Mouse (Mus musculus) heart, embryonic 13.5 days (tissue): Measurements from ENCODE around the gene Lce1k. TPM values are rescaled to one million over a fixed set of nuclear protein-coding genes. Genes with fewer than 3 reads are reported as not detected.
"Not testable (repeated sequence)": the region's sequence is repeated elsewhere in the genome, so short reads cannot be mapped to it uniquely, and the experiment has no call there.

Experiments used
- ATAC-seq: fragments of 200-750 bp; cut with Nextera tagmentation; 2 replicates; pipeline ENCODE4 v1.8.0; 2017; ENCODE audit warnings: moderate TSS enrichment; ENCODE audit not compliant: insufficient number of reproducible peaks, low FRiP score, low TSS enrichment; ENCODE audit errors: extremely low read depth
- H3K27ac ChIP-seq: fragments of 300-500 bp; sonication (generic); replicated peaks from 2 replicates; pipeline ENCODE4 v1.5.1; 2015; ENCODE audit warnings: moderate library complexity, mild to moderate bottlenecking, inconsistent platforms
- H3K27me3 ChIP-seq: fragments of 300-500 bp; sonication (generic); replicated peaks from 2 replicates; pipeline ENCODE4 v1.6.1; 2015; ENCODE audit warnings: mild to moderate bottlenecking, inconsistent platforms
- H3K36me3 ChIP-seq: fragments of 300-500 bp; sonication (generic); 2 replicates; pipeline ENCODE4 v1.6.1; 2015; ENCODE audit warnings: mild to moderate bottlenecking, inconsistent platforms
- H3K4me1 ChIP-seq: fragments of 300-500 bp; sonication (generic); 2 replicates; pipeline ENCODE4 v1.6.1; 2015; ENCODE audit warnings: inconsistent platforms
- H3K4me2 ChIP-seq: fragments of 300-500 bp; sonication (generic); 2 replicates; pipeline ENCODE4 v1.6.1; 2015; ENCODE audit warnings: inconsistent platforms, mild to moderate bottlenecking, moderate library complexity
- H3K4me3 ChIP-seq: fragments of 300-500 bp; sonication (generic); 2 replicates; pipeline ENCODE4 v1.5.1; 2015; ENCODE audit warnings: moderate library complexity, mild to moderate bottlenecking, inconsistent platforms
- H3K9ac ChIP-seq: fragments of 300-500 bp; sonication (generic); 2 replicates; pipeline ENCODE4 v1.6.1; 2015; ENCODE audit warnings: inconsistent platforms, mild to moderate bottlenecking, moderate library complexity
- H3K9me3 ChIP-seq: fragments of 300-500 bp; sonication (generic); 2 replicates; pipeline ENCODE4 v1.6.1; 2016; ENCODE audit warnings: inconsistent platforms
- WGBS: fragments of 180-500 bp; shearing (Covaris S2); methylation state at CpG from one replicate; pipeline ENCODE4 v1.1.7; 2015; ENCODE audit warnings: mixed read lengths; 5-methylcytosine and 5-hydroxymethylcytosine counted together
- polyA plus RNA-seq: library from polyadenylated mRNA; unstranded; fragments of >200 nt; fragmentation: Nextera tagmentation; extraction: Ambion mirVana; gene quantifications from 2 replicates; pipeline ENCODE4 v1.2.1, GENCODE M21; 2015

Lce1k gene
- polyA plus RNA-seq, result not detected in 2 replicates

DNA sequence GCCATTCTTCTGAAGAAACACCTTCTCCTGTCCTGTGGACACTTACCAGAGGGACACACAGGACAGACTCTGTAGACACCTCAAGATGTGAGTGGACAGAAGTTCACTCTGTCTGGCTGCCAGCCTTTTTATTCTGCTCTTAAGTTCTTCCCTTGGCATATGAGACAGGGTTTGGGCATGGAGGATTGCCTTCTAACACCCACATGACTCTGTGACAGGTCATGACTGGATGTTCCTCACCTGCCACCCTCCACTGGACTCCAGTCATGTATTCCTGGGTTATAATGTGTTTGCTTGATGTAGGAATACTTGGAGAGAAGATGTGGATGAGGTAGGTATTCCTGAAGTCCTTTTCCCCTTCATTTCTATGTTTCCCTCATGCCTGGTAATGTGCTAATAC is at the start of gene Lce1k:
Gene Lce1k (minus strand): TSS at position 101 of the 400 bp plus-strand sequence.
- no peak within 1 kb of the TSS for H3K4me3 ChIP-seq
- no peak within 1 kb of the TSS for H3K4me2 ChIP-seq
- no peaks in the 10 kb centered on the region for H3K27me3 ChIP-seq
- H3K36me3 ChIP-seq, result no peaks in the 10 kb centered on the region
- no peak for ATAC-seq
- H3K27ac ChIP-seq, result no peak within 1 kb of the TSS
- H3K9me3 ChIP-seq, result no peaks in the 10 kb centered on the region
- H3K9ac ChIP-seq, result no peak within 1 kb of the TSS
- no peaks in the 10 kb centered on the region for H3K4me1 ChIP-seq

DNA sequence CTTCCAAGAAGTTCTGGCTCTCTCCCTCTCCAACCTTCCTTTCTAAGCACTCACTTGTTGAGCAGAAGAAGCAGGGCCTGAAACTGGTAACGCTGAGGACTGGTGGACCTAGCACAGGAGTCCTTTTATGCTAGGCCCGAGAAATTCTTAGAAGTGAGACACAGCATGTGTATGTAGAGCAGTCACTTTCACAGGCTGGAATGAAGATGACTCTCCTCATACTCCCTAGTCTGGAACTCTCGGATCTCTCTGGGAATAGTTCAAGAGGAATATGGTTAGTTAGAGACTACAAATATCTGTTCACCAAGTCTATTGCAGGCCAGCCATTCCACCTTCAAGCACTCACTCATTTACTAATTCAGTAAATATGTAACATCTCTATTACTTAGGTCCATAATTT is 43.5 kb upstream of the Lce1k start, which contains the start of gene Lce1l:
Gene Lce1l (minus strand): TSS at position 101 of the 400 bp plus-strand sequence.
- Histone ChIP-seq H3K9ac (no peak within 1 kb of the TSS), H3K36me3 (no peaks in the 10 kb centered on the region), H3K4me1 (no peaks in the 10 kb centered on the region), H3K9me3 (no peaks in the 10 kb centered on the region), H3K4me3 (no peak within 1 kb of the TSS), H3K27ac (no peak within 1 kb of the TSS), H3K27me3 (no peaks in the 10 kb centered on the region), H3K4me2 (no peak within 1 kb of the TSS)
- 74% methylated on average over 3 of the region's 3 CpGs for WGBS
- ATAC-seq, result no peak

DNA sequence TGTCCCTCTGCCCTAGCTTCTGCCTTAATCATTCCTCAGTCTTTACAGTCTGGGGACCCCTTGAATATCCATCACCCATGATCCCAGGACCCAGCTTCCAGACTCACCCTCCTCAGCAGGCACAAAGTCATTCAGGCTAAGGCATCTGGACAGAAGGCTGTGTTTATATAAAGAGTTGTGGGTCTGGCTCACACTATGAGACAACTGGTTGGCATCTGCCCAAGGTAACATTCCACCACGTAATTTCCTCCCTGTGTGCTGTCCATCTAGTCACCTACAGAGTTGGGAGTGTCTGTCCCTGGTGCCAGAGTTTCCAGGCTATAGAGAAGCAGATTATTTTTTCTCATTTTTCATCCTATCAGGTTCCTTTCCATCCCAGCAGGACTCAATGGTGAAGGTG is 19.4 kb upstream of the Lce1k start, which contains the start of gene Kprp:
Gene Kprp (minus strand): TSS at position 140 of the 400 bp plus-strand sequence.
- 28% methylated on average over 1 of the region's 1 CpGs for WGBS
- H3K4me2 ChIP-seq, result no peak within 1 kb of the TSS
- H3K36me3 ChIP-seq, result no peaks in the 10 kb centered on the region
- ATAC-seq, result no peak
- H3K9me3 ChIP-seq, result no peaks in the 10 kb centered on the region
- no peak within 1 kb of the TSS for H3K9ac ChIP-seq
- no peaks in the 10 kb centered on the region for H3K27me3 ChIP-seq
- H3K27ac ChIP-seq, result no peak within 1 kb of the TSS
- H3K4me1 ChIP-seq, result no peaks in the 10 kb centered on the region
- no peak within 1 kb of the TSS for H3K4me3 ChIP-seq

DNA sequence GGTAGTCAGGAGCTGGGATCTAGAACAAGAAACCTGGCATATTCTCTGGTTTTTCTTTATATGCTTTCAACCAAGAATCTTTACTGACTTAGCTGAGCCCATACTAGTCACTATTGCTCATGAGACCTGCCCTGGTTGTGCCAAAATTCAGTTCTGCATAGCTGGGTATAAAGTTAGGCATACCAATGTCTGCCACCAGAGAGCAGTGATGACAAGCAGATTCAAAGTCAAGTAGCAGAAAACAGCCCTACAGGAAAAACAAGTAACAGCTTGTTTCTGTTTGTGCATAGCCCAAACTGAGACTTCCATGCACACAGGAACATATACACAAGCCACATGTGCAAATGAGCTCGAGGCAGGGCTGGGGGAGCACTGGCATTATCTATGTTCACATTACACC is 18.1 kb upstream of the Lce1k start:
- Histone ChIP-seq H3K27me3 (no peaks in the 10 kb centered on the region), H3K9me3 (no peaks in the 10 kb centered on the region), H3K4me3 (no peak overlapping the region), H3K4me1 (no peaks in the 10 kb centered on the region), H3K27ac (no peak overlapping the region), H3K9ac (no peak overlapping the region), H3K4me2 (no peak overlapping the region), H3K36me3 (no peaks in the 10 kb centered on the region)
- WGBS, result 23% methylated on average over 1 of the region's 1 CpGs
- ATAC-seq, result no peak

DNA sequence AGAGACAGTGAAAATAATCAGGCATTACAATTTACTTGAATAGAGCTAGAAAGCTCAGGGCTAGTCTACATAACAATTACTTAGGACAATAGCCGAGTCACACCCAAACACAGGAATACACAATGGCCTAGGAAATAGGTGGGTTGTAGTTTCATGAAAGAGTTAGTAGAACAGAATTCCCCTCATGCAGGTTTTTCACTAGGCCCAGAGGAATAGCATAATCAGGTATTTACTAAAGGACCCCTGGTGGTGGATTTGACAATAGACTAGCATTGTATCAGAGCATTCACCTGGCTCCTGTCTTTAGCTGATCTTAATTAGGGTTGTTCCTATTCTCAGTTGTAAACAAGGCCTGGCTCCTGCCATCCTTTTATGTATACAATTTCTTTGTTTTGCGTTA is 8.3 kb upstream of the Lce1k start:
- H3K27me3 ChIP-seq, result not testable (repeated sequence)

DNA sequence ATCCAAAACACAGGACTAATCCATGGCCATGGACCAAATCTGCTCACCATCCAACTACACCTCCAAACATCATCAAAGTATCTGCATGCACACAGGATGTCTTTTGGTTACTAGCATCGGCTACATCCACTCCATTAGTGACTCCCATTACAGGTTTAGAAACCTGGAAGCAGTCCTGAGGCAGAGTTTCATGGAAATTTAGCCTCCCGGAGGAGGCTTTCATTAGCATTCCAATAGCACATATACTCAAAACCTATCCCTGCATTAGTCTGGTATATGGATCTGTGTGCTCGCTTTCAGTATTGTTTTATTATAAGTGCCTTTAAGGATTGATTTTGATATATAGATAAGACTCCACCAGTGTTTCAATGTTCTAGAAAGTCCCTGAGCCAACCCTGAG is 7.9 kb upstream of the Lce1k start:
- WGBS, result 74% methylated on average over 3 of the region's 3 CpGs

More for the DNA sequence above, 8.3 kb upstream of the Lce1k start:
- H3K4me2 ChIP-seq, H3K9ac ChIP-seq, H3K36me3 ChIP-seq, ATAC-seq, H3K4me1 ChIP-seq, H3K9me3 ChIP-seq, H3K4me3 ChIP-seq, H3K27ac ChIP-seq: not testable (repeated sequence)
- WGBS, result 84% methylated on average over 2 of the region's 2 CpGs

DNA sequence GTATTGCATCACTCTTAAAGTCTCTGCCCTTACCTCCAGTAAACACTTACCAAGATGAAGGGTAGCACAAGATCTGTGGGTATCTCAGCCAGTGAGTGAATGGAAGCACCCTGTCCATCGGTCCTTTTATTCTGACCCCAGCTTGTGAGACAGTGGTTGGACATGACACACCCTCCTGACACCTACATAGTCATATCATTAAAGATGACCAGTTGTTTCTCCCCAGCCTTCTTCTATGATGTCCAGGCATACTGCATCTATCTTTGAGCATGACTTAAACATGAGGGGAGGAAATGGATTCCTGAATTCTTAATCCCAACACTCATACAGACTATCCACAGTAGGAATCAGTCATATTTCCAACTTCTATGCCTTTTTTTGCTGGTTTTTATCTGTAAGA is 17.3 kb downstream of the Lce1k start, which contains the start of gene Lce1j:
Gene Lce1j (minus strand): TSS at position 101 of the 400 bp plus-strand sequence.
- Histone ChIP-seq H3K9me3 (no peaks in the 10 kb centered on the region), H3K4me3 (no peak within 1 kb of the TSS), H3K27me3 (no peaks in the 10 kb centered on the region), H3K4me2 (no peak within 1 kb of the TSS), H3K36me3 (no peaks in the 10 kb centered on the region), H3K27ac (no peak within 1 kb of the TSS), H3K9ac (no peak within 1 kb of the TSS), H3K4me1 (no peaks in the 10 kb centered on the region)
- ATAC-seq, result no peak
- 81% methylated on average over 1 of the region's 1 CpGs for WGBS

More for the DNA sequence above, 7.9 kb upstream of the Lce1k start:
- no peak overlapping the region for H3K4me2 ChIP-seq
- H3K36me3 ChIP-seq, result no peaks in the 10 kb centered on the region
- H3K9ac ChIP-seq, result no peak overlapping the region
- H3K27ac ChIP-seq, result no peak overlapping the region
- no peaks in the 10 kb centered on the region for H3K27me3 ChIP-seq
- ATAC-seq, result no peak
- H3K4me1 ChIP-seq, result no peaks in the 10 kb centered on the region
- H3K4me3 ChIP-seq, result no peak overlapping the region
- H3K9me3 ChIP-seq, result no peaks in the 10 kb centered on the region

DNA sequence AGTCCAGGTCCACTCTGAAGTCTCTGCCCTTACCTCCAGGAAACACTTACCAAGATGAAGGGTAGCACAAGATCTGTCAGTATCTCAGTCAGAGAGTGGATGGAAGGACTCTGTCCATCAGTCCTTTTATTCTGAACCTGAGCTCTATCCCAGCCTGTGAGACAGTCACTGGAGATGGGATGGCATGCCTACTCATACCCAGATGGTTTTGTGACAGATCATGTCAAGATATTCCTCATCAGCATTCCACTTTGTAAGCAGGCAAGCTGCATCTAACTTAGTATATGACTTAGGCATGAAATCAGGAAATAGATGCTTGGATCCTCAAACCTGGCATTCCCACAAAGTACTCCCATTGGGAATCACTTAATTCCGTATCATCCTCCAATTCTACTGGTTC is 28.9 kb downstream of the Lce1k start, which contains the start of gene Lce1i:
Gene Lce1i (minus strand): TSS at position 101 of the 400 bp plus-strand sequence.
- no peak for ATAC-seq
- Histone ChIP-seq H3K9ac (no peak within 1 kb of the TSS), H3K4me1 (no peaks in the 10 kb centered on the region), H3K27ac (no peak within 1 kb of the TSS), H3K9me3 (no peaks in the 10 kb centered on the region), H3K36me3 (no peaks in the 10 kb centered on the region), H3K4me3 (no peak within 1 kb of the TSS), H3K4me2 (no peak within 1 kb of the TSS), H3K27me3 (no peaks in the 10 kb centered on the region)
- WGBS, result 65% methylated on average over 1 of the region's 1 CpGs

DNA sequence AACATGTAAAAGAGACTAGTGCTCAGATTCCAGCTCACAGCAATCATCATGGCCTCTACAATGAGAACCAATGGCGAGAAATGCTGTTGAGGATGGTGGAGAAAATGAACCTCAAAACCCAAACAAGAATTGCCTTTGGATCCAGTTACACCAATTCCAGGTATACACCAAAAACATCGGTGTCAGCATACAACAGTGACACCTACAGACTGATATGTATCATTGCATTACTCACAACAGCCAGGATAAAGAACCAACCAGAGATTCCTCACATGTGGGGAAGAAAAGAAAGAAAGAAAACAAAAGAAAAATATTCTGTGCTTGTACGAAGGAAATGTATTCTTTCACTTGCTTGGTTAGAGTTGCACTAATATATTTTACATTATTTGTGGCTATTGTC is 36.1 kb downstream of the Lce1k start:
- Histone ChIP-seq H3K9ac (no peak overlapping the region), H3K27me3 (no peaks in the 10 kb centered on the region), H3K4me3 (no peak overlapping the region), H3K9me3 (no peaks in the 10 kb centered on the region), H3K36me3 (no peaks in the 10 kb centered on the region), H3K4me1 (no peaks in the 10 kb centered on the region), H3K4me2 (no peak overlapping the region), H3K27ac (no peak overlapping the region)
- no peak for ATAC-seq
- WGBS, result 17% methylated on average over 3 of the region's 3 CpGs

DNA sequence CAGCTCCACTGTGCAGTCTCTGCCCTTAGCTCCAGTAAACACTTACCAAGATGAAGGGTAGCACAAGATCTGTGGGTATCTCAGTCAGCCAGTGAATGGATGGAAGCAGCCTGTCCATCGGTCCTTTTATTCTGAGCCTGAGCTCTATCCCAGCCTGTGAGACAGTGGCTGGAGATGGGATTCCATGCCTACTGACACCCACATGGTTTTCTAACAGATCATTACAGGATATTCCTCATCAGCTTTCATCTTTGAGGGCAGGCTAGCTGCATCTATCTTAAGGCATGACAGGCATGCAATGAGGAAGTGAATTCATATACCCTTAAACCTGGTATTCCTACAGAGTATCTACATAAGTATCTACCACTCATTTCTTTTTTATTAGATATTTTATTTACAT is 42.7 kb downstream of the Lce1k start, which contains the start of gene Lce1h:
Gene Lce1h (minus strand): TSS at position 101 of the 400 bp plus-strand sequence.
- Histone ChIP-seq H3K9ac (no peak within 1 kb of the TSS), H3K4me2 (no peak within 1 kb of the TSS), H3K27ac (no peak within 1 kb of the TSS), H3K36me3 (no peaks in the 10 kb centered on the region), H3K9me3 (no peaks in the 10 kb centered on the region), H3K27me3 (no peaks in the 10 kb centered on the region), H3K4me3 (no peak within 1 kb of the TSS), H3K4me1 (no peaks in the 10 kb centered on the region)
- 88% methylated on average over 1 of the region's 1 CpGs for WGBS
- ATAC-seq, result no peak
